Mouse (Mus musculus): ENCODE data around the gene Smg6. TPM values are rescaled to one million over a fixed set of nuclear protein-coding genes. Genes with fewer than 3 reads are reported as not detected.
A peak's percentile ranks its signal among the peaks of the same experiment; 100 is the strongest.

Smg6 gene
- total RNA-seq, 2 experiments from 2014 or later: 16.0 to 17.5 TPM

DNA sequence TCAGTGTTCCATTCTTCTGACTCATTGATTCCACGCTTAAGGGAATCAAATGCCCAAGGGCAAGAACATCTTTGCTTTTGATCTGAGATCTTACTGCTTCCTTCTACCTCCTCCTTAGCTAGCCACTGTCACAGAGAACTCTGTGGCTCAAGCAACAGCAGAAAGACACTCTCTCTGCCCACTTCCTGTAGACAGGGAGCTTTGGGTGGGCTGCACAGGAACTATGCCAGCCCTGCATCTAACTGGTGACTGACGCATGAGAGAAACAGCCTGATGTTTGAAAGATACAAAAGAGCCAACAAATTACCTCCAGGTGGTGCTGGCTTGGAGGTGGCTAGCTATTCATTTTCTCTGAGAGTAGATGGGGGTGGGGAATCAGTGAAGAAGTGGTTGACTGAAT is 107.3 kb downstream of the Smg6 start:
- DNase-seq (ENCODE audit: low spot score): no peak
- intact Hi-C loops (cut with DNase I): no loop called here

- DNase-seq (ENCODE audit: low spot score): no peak
- intact Hi-C loops (cut with DNase I): no loop called here
Measured at GRCm38 (mm10) chr11:75033581-75034067, 108.0 kb downstream of the Smg6 start.

DNA sequence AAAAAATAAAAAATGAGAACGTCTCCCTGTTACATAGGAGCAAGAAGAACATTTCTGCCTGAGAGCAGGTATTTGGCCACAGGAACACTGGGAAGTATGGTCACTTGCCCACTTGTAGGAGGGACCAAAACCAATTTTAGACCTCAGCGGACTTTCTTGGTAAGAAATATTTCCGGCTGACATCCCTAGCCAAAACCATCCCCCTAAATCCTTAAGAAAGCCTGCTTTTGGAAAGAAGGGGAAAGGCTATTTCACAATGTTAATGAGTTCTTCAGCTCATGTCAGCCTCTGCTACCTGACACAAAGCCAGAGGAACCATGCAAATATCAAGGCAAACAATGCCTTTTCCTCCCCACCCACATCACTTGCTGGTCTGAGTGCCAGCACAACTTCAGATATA is 108.5 kb downstream of the Smg6 start:
- intact Hi-C loops (cut with DNase I): no loop called here
- DNase-seq (ENCODE audit: low spot score): no peak

DNA sequence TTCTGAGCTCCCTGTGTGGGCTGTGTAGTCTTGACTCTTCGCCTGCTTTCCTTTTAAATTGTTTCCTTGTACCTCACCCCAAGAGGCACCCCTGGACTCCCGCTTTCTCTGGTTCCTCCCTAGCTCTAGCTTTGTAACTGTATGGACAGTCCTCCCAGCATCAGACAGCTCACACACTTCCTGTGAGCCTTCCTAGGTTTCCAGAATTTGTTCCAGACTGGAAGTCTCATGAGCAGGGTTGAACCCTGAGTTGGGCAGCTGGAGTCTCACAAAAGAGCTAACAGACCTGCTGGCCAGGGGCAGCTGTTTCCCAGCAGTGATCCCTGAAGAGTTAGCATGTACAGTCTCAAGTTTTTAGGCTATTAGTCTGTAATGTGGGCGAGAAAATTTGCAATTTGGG is 118.7 kb downstream of the Smg6 start:
- intact Hi-C loops (cut with DNase I): no loop called here
- peak; percentile 35 for DNase-seq (ENCODE audit: low spot score)

DNA sequence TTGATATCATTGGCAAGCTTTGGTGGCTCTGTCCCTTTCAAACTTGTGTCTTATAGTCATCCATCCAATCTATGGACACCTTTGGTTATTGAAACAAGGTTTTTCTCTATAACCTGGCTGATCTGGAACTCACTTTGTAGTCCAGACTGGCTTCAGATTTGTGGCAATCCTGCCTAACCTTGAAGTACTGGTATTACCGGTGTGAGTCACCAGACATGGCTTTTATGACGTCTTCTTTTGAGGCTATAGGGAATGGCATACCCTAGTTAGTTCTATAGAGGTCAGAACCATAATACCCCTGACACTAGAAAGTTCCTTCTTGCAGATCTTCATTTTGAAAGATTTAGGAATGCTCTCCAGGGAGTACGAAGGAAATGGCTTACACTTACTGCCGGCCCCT is 120.2 kb downstream of the Smg6 start:
- DNase-seq (ENCODE audit: low spot score): no peak
- intact Hi-C loops (cut with DNase I): loop anchor here (2.0 to 5.0 kb wide), 3 partner anchors 31 to 119 kb away; no protein-coding TSS in a partner anchor

GRCm38 (mm10) chr11:75046638-75047037 is 121.0 kb downstream of the Smg6 start:
- intact Hi-C loops (cut with DNase I): loop anchor here (2.0 to 5.0 kb wide), 3 partner anchors 32 to 118 kb away; no protein-coding TSS in a partner anchor
- no peak for DNase-seq (ENCODE audit: low spot score)

- intact Hi-C loops (cut with DNase I): loop anchor here (2.0 to 5.0 kb wide), 3 partner anchors 32 to 118 kb away; no protein-coding TSS in a partner anchor
- peak; percentile 82 for DNase-seq (ENCODE audit: low spot score)
Measured at GRCm38 (mm10) chr11:75047066-75047465, 121.4 kb downstream of the Smg6 start.

DNA sequence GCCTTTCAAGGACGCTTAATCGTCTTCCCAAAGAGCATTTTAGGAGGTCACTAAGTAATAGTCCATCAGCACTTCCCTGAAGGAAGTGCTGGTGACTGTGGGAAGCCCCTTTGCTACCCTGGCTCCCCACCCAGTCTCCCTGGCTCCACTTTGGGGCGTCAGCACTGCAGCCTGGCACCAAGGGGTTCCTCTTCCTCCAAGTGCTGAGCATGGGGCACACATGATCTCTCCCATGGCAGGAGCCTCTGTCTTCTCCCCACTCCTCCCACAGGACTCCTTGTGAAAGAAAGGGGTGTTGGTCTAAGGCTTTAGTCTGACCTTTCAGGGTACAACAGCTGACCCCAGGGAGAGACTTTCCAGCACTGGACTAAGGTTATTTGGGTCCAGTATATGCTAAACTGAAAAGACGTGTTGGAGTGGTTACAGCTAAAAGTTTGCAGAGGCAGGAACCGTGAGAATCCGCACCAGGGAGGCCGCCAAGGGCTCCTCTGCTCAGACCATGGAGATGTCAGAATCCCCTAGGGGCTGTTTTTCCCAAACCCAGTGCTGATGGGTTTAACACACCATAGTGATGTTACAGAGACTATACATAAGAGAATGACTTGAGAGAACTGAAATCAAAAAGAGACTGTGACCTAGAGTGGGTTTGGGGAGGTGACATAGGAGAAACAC is 122.2 kb downstream of the Smg6 start:
- intact Hi-C loops (cut with DNase I): loop anchor here (2.0 to 5.0 kb wide), 3 partner anchors 33 to 117 kb away; no protein-coding TSS in a partner anchor
- no peak for DNase-seq (ENCODE audit: low spot score)

DNA sequence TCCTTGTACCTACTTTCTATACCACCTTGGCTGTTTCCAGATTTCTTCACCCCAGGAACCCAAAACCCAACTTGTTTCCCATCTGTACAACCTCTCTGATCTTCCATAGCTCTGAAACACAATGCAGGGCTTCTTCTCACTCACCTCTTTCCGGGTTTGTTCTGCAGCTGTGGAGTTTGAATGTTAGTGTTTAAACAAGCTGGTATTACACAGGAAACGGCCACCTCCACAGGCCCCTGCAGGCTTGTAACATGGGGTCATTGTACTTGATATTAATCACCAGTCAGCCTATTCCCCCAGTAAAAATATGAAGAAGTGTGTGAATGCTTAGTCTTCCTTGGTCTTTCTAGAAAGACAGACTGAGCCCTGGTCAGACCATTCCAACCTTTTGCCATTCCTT is 123.5 kb downstream of the Smg6 start:
- intact Hi-C loops (cut with DNase I): loop anchor here (5.0 kb wide), 1 partner anchor 62 kb away; no protein-coding TSS in a partner anchor
- DNase-seq (ENCODE audit: low spot score): no peak

GRCm38 (mm10) chr11:75049807-75050206 is 124.2 kb downstream of the Smg6 start:
- intact Hi-C loops (cut with DNase I): loop anchor here (5.0 kb wide), 1 partner anchor 63 kb away; no protein-coding TSS in a partner anchor
- DNase-seq (ENCODE audit: low spot score): no peak

GRCm38 (mm10) chr11:75051239-75051638 is 125.6 kb downstream of the Smg6 start:
- intact Hi-C loops (cut with DNase I): no loop called here
- DNase-seq (ENCODE audit: low spot score): no peak

DNA sequence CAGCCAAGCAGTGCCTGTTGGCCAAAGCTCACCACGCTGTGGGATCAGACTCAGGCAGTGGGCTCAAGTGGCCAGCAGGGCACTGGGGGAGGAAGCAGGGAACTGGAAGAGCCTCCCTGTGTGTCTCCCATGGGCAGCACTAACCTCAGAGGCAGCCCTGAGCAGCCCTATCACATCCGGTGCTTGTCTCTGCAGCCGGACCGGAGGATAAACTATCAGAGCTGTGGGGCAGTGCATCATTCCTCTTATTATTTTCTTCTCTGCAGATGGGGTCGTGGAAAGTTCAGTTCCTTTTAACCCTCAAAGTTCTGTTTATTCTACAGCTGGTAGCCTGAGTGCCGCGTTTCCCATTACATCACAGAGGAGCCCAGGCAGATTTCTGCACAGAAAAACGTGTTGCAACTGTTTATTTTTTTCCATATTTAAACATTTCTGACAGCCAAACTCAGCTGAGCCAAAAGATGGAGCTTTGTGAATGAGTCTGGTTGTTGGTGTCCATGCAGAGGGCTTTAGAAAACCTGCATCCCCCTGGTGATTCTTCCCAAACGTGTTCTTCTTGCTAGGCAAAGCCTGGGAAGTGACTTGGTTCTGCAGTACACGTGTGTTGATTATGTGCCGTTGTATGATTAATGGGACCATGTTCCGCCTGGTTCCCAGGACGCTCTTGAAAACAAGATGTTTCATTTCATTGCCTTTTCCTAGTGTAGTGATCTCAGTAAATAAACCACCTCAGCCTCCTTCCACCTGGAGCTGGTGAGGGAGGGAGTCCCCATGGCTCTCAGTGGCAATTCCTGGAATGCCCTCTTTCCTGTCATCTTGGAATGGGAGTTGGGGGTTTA is 126.3 kb downstream of the Smg6 start:
- DNase-seq (ENCODE audit: low spot score): peak; percentile 55

GRCm38 (mm10) chr11:75053020-75053419 is 127.4 kb downstream of the Smg6 start:
- intact Hi-C loops (cut with DNase I): no loop called here
- DNase-seq (ENCODE audit: low spot score): no peak

More for the DNA sequence above, 126.3 kb downstream of the Smg6 start:
- intact Hi-C loops (cut with DNase I): no loop called here

GRCm38 (mm10) chr11:75053722-75054121 is 128.1 kb downstream of the Smg6 start:
- intact Hi-C loops (cut with DNase I): no loop called here
- no peak for DNase-seq (ENCODE audit: low spot score)

- intact Hi-C loops (cut with DNase I): no loop called here
- DNase-seq (ENCODE audit: low spot score): peak; percentile 38
Measured at GRCm38 (mm10) chr11:75054184-75054877, 128.7 kb downstream of the Smg6 start.

GRCm38 (mm10) chr11:75054878-75055214 is 129.2 kb downstream of the Smg6 start:
- no peak for DNase-seq (ENCODE audit: low spot score)
- intact Hi-C loops (cut with DNase I): no loop called here

DNA sequence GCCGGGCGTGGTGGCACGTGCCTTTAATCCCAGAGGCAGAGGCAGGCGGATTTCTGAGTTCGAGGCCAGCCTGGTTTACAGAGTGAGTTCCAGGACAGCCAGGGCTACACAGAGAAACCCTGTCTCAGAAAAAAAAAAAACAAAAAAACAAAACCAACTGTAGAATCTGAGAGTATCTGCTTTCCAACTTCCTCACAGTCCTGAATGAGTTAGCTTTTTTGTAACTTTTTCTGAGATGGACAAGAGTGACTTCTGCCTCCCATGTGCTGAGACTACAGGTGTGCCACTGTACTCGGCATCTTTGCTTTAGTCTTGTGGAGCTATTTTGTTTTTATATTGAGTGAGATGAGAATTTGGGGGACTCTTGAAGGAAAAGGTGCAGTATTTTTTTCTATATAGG is 137.0 kb downstream of the Smg6 start:
- no peak for DNase-seq (ENCODE audit: low spot score)
- intact Hi-C loops (cut with DNase I): no loop called here

- no peak for DNase-seq (ENCODE audit: low spot score)
- intact Hi-C loops (cut with DNase I): no loop called here
Measured at GRCm38 (mm10) chr11:75064266-75064665, 138.6 kb downstream of the Smg6 start.

- intact Hi-C loops (cut with DNase I): no loop called here
- no peak for DNase-seq (ENCODE audit: low spot score)
Measured at GRCm38 (mm10) chr11:75071352-75071751, 145.7 kb downstream of the Smg6 start.

GRCm38 (mm10) chr11:75072932-75073625 is 147.5 kb downstream of the Smg6 start:
- DNase-seq (ENCODE audit: low spot score): no peak
- intact Hi-C loops (cut with DNase I): no loop called here
